Mouse (Mus musculus): ENCODE results near the gene Afg3l1. TPM values are rescaled to one million over a fixed set of nuclear protein-coding genes. Genes with fewer than 3 reads are reported as not detected.
A peak's percentile ranks its signal among the peaks of the same experiment; 100 is the strongest.
"Not testable (repeated sequence)": the region's sequence is repeated elsewhere in the genome, so short reads cannot be mapped to it uniquely, and the experiment has no call there.

Afg3l1 gene
- total RNA-seq, 2 experiments from 2014 or later, result 62.6 to 74.3 TPM

- DNase-seq, result no peak
- intact Hi-C loops (cut with DNase I), result no loop called here
Measured at GRCm38 (mm10) chr8:123454559-123454958, 23.1 kb upstream of the Afg3l1 start.

GRCm38 (mm10) chr8:123463651-123464050 lies 14.1 kb upstream of the Afg3l1 start:
- intact Hi-C loops (cut with DNase I), result no loop called here
- DNase-seq, result no peak

- intact Hi-C loops (cut with DNase I), result no loop called here
- no peak for DNase-seq
Measured at GRCm38 (mm10) chr8:123467476-123467875, 10.2 kb upstream of the Afg3l1 start.

GRCm38 (mm10) chr8:123472991-123473390 lies 4.7 kb upstream of the Afg3l1 start:
- DNase-seq; intact Hi-C loops (cut with DNase I): not testable (repeated sequence)

DNA sequence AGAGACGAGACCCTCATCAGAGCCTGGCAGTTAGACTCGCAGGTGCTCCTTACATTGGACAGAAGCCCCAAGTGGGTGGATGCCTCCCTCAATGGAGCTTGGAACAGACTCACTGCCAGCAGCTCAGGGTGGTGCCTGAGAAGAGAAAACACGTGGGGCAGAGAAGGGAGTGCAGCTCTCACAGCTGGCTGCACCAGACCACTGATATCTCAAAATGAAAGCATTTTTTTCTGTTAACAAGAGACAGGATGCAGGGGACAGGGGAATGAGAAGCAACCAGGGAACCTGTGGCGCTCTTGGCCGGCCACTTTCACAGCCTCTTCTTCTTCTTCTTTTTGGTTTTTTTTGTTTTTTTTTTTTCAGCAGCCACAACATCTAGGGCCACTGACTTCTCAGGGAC lies 3.2 kb upstream of the Afg3l1 start:
- intact Hi-C loops (cut with DNase I); DNase-seq: not testable (repeated sequence)

- intact Hi-C loops (cut with DNase I), result loop anchor here (2.0 kb wide), 1 partner anchor 34 kb away; no protein-coding TSS in a partner anchor
- peak in 1 of 2 experiments; percentile 34 for DNase-seq
Measured at GRCm38 (mm10) chr8:123476911-123477736, 579 bp upstream of the Afg3l1 start.

DNA sequence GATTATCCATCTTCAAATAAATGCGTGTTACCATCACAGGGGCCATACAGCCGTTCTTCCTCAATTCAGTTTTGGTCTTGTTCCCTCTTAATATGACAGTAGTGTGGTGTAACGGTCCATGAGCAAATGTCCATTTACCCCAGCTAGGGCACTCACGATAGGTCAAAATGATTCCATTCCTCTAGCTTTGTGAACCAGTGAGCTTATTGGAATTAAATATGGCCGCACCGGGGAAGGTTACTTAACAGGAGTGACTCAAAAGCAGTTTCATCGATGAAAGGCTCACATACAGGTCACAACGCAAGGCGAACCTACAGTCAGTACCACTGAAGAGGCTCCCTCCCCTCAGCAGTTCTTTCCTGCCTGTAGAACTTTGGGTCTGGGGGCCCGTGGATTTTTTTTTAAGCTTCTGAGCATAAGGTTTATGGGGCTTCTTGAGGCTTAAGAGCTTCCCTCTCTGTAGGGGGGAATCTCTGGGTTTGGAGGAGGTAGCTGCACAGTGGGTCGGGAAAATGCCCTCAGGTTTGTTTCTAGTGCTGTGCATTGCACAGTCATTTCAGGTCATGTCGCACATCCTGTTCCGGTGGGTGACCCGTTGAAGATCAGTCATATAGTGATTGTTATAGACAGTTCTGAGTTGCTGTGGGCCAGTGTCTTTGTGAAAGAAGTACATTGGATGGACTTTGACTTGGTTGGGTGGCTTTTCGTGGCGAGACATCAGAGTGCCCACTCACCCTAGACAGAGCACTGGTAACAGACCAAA lies 934 bp downstream of the Afg3l1 start:
- DNase-seq, result no peak
- intact Hi-C loops (cut with DNase I), result loop anchor here (2.0 kb wide), 1 partner anchor 40 kb away; the partner anchor contains the start of gene Gas8

DNA sequence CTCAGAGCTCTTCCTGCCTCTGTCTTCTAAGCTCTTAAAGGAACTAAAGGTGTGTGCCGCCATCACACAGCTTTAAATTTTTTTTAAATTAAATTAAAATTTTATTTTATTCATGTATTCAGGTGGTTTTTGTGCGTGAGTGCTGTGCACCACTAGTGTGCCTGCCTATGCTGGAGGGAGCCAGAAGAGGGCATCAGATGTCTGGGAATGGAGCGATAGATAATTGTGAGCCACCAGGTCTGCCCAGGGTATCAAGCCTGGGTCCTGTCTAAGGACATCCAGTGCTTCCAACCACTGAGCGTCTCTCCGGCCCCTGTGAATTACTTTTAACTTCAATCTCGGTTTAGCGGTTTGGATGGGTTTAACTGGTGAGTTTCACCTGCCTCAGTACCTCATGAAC lies 4.9 kb downstream of the Afg3l1 start:
- intact Hi-C loops (cut with DNase I), result no loop called here
- no peak for DNase-seq

DNA sequence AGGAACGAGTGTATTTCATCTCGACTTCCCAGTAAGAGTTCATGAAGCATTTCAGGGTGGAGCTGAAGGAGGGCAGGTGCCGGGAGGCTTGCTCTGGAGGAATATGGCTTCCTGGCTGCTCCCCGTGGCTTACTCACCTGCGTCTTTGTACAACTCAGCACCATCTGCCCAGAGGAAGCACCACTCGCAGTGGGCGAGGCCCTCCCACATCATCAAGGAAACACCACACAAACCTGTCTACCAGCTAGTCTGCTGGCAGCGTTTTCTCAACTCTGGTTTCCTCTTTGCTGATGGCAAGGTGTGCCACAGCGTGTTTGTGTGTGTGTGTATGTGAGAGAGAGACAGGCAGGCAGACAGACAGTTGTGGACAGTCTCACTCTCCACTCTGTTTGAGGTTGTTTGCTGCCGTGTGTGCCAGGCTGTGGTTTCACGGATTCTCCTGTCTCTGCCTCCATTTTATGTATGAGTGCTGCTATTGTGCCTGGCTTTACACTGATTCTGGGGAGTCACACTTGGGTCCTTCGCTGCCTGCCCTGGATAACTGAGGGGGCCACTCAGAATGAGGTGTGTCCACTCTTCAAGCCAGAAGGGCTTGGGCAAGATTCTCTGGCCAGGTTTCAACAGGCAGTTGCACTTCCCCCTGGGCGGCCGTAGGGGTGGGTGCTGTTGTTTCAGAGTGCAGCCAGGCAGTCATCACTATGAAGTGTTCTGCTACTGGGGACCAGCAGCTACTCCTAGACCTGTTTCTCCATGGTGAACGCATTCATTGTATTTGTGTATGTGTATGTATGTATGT lies 13.8 kb downstream of the Afg3l1 start:
- DNase-seq, result no peak
- intact Hi-C loops (cut with DNase I), result no loop called here

DNA sequence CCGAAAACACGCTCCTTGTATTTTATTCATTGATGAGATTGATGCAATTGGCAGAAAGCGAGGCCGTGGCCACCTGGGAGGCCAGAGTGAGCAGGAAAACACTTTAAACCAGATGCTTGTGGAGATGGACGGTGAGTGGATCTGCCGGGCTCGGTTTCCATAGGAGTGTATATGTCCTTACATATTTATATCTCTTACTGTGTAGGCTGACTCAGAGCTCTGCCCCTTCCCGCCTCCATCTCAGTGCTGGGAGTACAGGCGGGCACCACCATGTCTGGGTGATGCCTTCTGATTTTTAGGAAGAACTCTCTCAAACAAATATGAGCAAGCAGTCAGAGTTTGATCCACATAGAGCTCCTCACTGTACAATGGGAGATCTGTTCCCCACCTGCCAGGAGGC lies 15.2 kb downstream of the Afg3l1 start:
- intact Hi-C loops (cut with DNase I), result no loop called here
- no peak for DNase-seq

DNA sequence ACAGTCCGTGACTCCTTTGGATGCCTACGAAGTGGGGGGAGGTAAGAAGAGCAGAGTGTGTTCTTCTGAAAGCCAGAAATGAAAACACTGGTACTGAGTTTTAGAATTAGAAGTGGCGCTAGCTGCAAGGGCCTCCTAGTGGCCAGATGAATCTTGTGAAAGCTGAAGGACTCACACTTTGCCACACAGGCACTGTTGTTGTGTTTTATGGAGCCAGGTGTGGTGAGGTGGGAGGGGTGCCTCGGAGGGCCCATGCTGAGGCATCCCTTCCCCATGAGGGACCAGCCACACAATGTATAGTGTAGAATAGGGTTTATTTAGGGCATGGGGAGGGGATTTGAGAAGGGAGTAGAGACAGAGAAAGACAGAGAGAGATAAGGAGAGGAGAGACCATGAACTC lies 20.0 kb downstream of the Afg3l1 start:
- intact Hi-C loops (cut with DNase I), result no loop called here
- DNase-seq, result no peak

- intact Hi-C loops (cut with DNase I), result no loop called here
- no peak for DNase-seq
Measured at GRCm38 (mm10) chr8:123498963-123499362, 21.3 kb downstream of the Afg3l1 start.

- intact Hi-C loops (cut with DNase I), result no loop called here
- no peak for DNase-seq
Measured at GRCm38 (mm10) chr8:123499556-123499955, 21.9 kb downstream of the Afg3l1 start.

DNA sequence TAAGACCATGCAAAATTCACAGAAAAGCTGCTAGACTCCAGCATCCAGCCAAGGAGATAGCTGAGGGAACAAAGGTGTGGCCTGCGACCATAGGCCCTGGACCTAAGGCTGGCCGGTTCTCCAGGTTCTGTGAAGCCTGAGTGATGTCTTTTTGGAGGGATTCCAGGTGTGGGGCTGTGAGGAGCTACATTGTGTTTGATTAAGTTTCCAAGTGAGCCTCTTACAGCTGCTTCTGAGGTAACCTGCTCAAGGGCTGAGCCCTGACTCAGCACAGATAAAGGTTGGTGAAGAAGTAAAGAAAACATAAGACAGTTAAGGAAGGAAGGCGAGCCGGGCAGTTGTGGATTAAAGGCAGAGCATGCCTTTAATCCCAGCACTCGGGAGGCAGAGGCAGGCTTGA lies 24.5 kb downstream of the Afg3l1 start:
- intact Hi-C loops (cut with DNase I), result no loop called here
- DNase-seq, result no peak

GRCm38 (mm10) chr8:123503801-123504467 lies 26.2 kb downstream of the Afg3l1 start:
- intact Hi-C loops (cut with DNase I), result no loop called here
- no peak for DNase-seq

- intact Hi-C loops (cut with DNase I), result no loop called here
- no peak for DNase-seq
Measured at GRCm38 (mm10) chr8:123504591-123505195, 27.0 kb downstream of the Afg3l1 start.

DNA sequence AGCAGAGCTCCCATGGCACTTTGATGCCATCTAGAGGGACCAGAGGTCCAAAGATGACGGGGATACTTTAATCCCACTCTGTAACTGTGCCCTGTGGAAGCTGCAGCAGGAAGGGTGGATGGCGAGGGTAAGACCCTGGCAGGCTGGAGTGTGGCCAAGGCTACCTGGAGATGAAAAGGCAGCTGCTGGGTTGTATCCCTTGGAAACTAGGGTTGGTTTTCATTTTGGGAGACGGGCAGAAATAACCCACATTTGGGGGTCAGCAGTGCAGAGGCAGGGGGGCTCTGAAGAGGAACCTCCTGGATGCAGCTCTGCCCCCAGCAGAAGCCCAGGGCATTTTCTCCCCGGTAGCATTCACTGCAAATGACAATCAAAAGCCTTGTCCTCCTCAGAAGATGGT lies 27.6 kb downstream of the Afg3l1 start:
- no peak for DNase-seq
- intact Hi-C loops (cut with DNase I), result no loop called here

- DNase-seq, result no peak
- intact Hi-C loops (cut with DNase I), result no loop called here
Measured at GRCm38 (mm10) chr8:123505695-123506094, 28.0 kb downstream of the Afg3l1 start.

- no peak for DNase-seq
- intact Hi-C loops (cut with DNase I), result no loop called here
Measured at GRCm38 (mm10) chr8:123507153-123507552, 29.4 kb downstream of the Afg3l1 start.

- no peak for DNase-seq
- intact Hi-C loops (cut with DNase I), result no loop called here
Measured at GRCm38 (mm10) chr8:123510819-123511218, 33.1 kb downstream of the Afg3l1 start.
